Mouse (Mus musculus) MEL (cell line): ENCODE measurements around the gene Capn8. TPM values are rescaled to one million over a fixed set of nuclear protein-coding genes. Genes with fewer than 3 reads are reported as not detected.
A peak's percentile ranks its signal among the peaks of the same experiment; 100 is the strongest.

Experiments
- DNase-seq: peaks from one replicate; pipeline ENCODE4 v3.0.0; 2011; ENCODE audit warnings: low read depth, low spot score
- H3K27ac ChIP-seq: 2 replicates; pipeline ENCODE4 v1.5.1; 2012; ENCODE audit warnings: low read depth, mild to moderate bottlenecking, control low read depth, low read length, moderate library complexity; ENCODE audit not compliant: control insufficient read depth
- H3K27me3 ChIP-seq, 2 experiments: fragments of 150-350 bp in 1 of 2; sonication (generic) in 1 of 2; 2 replicates each; pipeline ENCODE4 v1.6.1; 2012; ENCODE audit warnings: low read length in 2 of 2, mild to moderate bottlenecking in 2 of 2, improper control_type of control experiment in 1 of 2, moderate library complexity in 1 of 2; ENCODE audit not compliant: insufficient read depth in 2 of 2, control insufficient read depth in 1 of 2
- H3K36me3 ChIP-seq, 2 experiments: 2 replicates each; pipeline ENCODE4 v1.6.1; 2012 to 2014; ENCODE audit warnings: low read length in 2 of 2, improper control_type of control experiment in 1 of 2, inconsistent platforms in 1 of 2, mild to moderate bottlenecking in 1 of 2; ENCODE audit not compliant: insufficient read depth in 2 of 2, control insufficient read depth in 1 of 2
- H3K4me1 ChIP-seq, 2 experiments: fragments of 150-350 bp in 1 of 2; sonication (generic) in 1 of 2; 2 replicates each; pipeline ENCODE4 v1.6.1; 2012; ENCODE audit warnings: low read length in 2 of 2, improper control_type of control experiment in 1 of 2, mild to moderate bottlenecking in 1 of 2; ENCODE audit not compliant: insufficient read depth in 2 of 2, control insufficient read depth in 1 of 2
- H3K4me3 ChIP-seq, 2 experiments: fragments of 150-350 bp in 1 of 2; sonication (generic) in 1 of 2; 2 replicates each; pipeline ENCODE4 v1.5.1; 2012; ENCODE audit warnings: low read depth in 2 of 2, low read length in 2 of 2, mild to moderate bottlenecking in 2 of 2, moderate library complexity in 2 of 2, control low read depth in 1 of 2, improper control_type of control experiment in 1 of 2; ENCODE audit not compliant: control insufficient read depth in 1 of 2, insufficient read depth in 1 of 2
- H3K79me2 ChIP-seq: 2 replicates; pipeline ENCODE4 v1.6.1; 2012; ENCODE audit warnings: mild to moderate bottlenecking, low read length, moderate library complexity; ENCODE audit not compliant: control insufficient read depth, poor library complexity, insufficient read depth
- H3K9ac ChIP-seq: 2 replicates; pipeline ENCODE4 v1.6.1; 2012; ENCODE audit warnings: low read depth, mild to moderate bottlenecking, control low read depth, low read length, moderate library complexity; ENCODE audit not compliant: control insufficient read depth, poor library complexity, severe bottlenecking
- H3K9me3 ChIP-seq: fragments of 150-350 bp; sonication (generic); replicated peaks from 2 replicates; pipeline ENCODE4 v1.6.1; 2012; ENCODE audit warnings: mild to moderate bottlenecking, low read length, improper control_type of control experiment, moderate library complexity; ENCODE audit not compliant: insufficient read depth
- CHD1 ChIP-seq: IDR thresholded peaks from 2 replicates; pipeline ENCODE4 v1.6.1; 2012; ENCODE audit warnings: low read depth, mild to moderate bottlenecking, inconsistent platforms, low read length, improper control_type of control experiment
- CHD2 ChIP-seq: IDR thresholded peaks from 2 replicates; pipeline ENCODE4 v1.6.1; 2011; ENCODE audit warnings: low read length, improper control_type of control experiment
- CTCF ChIP-seq, 3 experiments: IDR thresholded peaks in 2 of 3; conservative IDR thresholded peaks in 1 of 3; 2 replicates each; pipeline ENCODE4 v1.5.1; 2011 to 2012; ENCODE audit warnings: low read length in 3 of 3, low read depth in 2 of 3, mild to moderate bottlenecking in 2 of 3, improper control_type of control experiment in 1 of 3, inconsistent platforms in 1 of 3, mixed read lengths in 1 of 3, moderate library complexity in 1 of 3; ENCODE audit not compliant: control insufficient read depth in 1 of 3, insufficient read depth in 1 of 3, poor library complexity in 1 of 3, severe bottlenecking in 1 of 3
- E2F4 ChIP-seq: IDR thresholded peaks from 2 replicates; pipeline ENCODE4 v1.6.1; 2011; ENCODE audit warnings: low read depth, low read length, improper control_type of control experiment, borderline replicate concordance
- ELF1 ChIP-seq: IDR thresholded peaks from 2 replicates; pipeline ENCODE4 v1.6.1; 2014; ENCODE audit warnings: low read depth, mild to moderate bottlenecking, inconsistent platforms, low read length, improper control_type of control experiment, moderate library complexity
- EP300 ChIP-seq, 2 experiments: IDR thresholded peaks; 2 replicates each; pipeline ENCODE4 v1.6.1; 2011; ENCODE audit warnings: improper control_type of control experiment in 2 of 2, low read length in 2 of 2, low read depth in 1 of 2, mild to moderate bottlenecking in 1 of 2
- ETS1 ChIP-seq: IDR thresholded peaks from 2 replicates; pipeline ENCODE4 v1.6.1; 2012; ENCODE audit warnings: low read depth, mild to moderate bottlenecking, inconsistent platforms, low read length, improper control_type of control experiment, moderate library complexity
- GABPA ChIP-seq: IDR thresholded peaks from 2 replicates; pipeline ENCODE4 v1.6.1; 2012; ENCODE audit warnings: low read depth, mild to moderate bottlenecking, inconsistent platforms, low read length, improper control_type of control experiment, moderate library complexity
- GATA1 ChIP-seq: IDR thresholded peaks from 2 replicates; pipeline ENCODE4 v1.6.1; 2011; ENCODE audit warnings: low read depth, low read length, improper control_type of control experiment
- HCFC1 ChIP-seq: IDR thresholded peaks from 2 replicates; pipeline ENCODE4 v1.6.1; 2012; ENCODE audit warnings: low read depth, mild to moderate bottlenecking, inconsistent platforms, low read length, improper control_type of control experiment, moderate library complexity
- KAT2A ChIP-seq: conservative IDR thresholded peaks from 2 replicates; pipeline ENCODE4 v1.6.1; 2012; ENCODE audit warnings: low read depth, low read length, improper control_type of control experiment, inconsistent platforms
- MAFK ChIP-seq: IDR thresholded peaks from 2 replicates; pipeline ENCODE4 v1.6.1; 2011; ENCODE audit warnings: low read depth, mild to moderate bottlenecking, low read length, improper control_type of control experiment, borderline replicate concordance
- MAX ChIP-seq: IDR thresholded peaks from 2 replicates; pipeline ENCODE4 v1.6.1; 2011; ENCODE audit warnings: low read length, improper control_type of control experiment
- MXI1 ChIP-seq: IDR thresholded peaks from 2 replicates; pipeline ENCODE4 v1.6.1; 2011; ENCODE audit warnings: mild to moderate bottlenecking, low read depth, low read length, improper control_type of control experiment
- MYB ChIP-seq: IDR thresholded peaks from 2 replicates; pipeline ENCODE4 v1.6.1; 2011; ENCODE audit warnings: mild to moderate bottlenecking, low read depth, low read length, improper control_type of control experiment
- NELFE ChIP-seq: IDR thresholded peaks from 2 replicates; pipeline ENCODE4 v1.6.1; 2011; ENCODE audit warnings: low read depth, low read length, improper control_type of control experiment
- NRF1 ChIP-seq: IDR thresholded peaks from 2 replicates; pipeline ENCODE4 v1.6.1; 2014; ENCODE audit warnings: low read depth, mild to moderate bottlenecking, inconsistent platforms, low read length, improper control_type of control experiment, moderate library complexity; ENCODE audit not compliant: poor library complexity, insufficient read depth, severe bottlenecking
- POLR2A ChIP-seq, 2 experiments: IDR thresholded peaks; 2 replicates each; pipeline ENCODE4 v1.6.1; 2011 to 2012; ENCODE audit warnings: low read length in 2 of 2, mild to moderate bottlenecking in 2 of 2, control low read depth in 1 of 2, improper control_type of control experiment in 1 of 2, low read depth in 1 of 2, moderate library complexity in 1 of 2; ENCODE audit not compliant: control insufficient read depth in 1 of 2, insufficient read depth in 1 of 2, poor library complexity in 1 of 2
- RAD21 ChIP-seq: IDR thresholded peaks from 2 replicates; pipeline ENCODE4 v1.6.1; 2011; ENCODE audit warnings: mild to moderate bottlenecking, low read depth, low read length, improper control_type of control experiment
- RCOR1 ChIP-seq: IDR thresholded peaks from 2 replicates; pipeline ENCODE4 v1.6.1; 2012; ENCODE audit warnings: low read depth, mild to moderate bottlenecking, inconsistent platforms, low read length, improper control_type of control experiment
- SIN3A ChIP-seq: IDR thresholded peaks from 2 replicates; pipeline ENCODE4 v1.6.1; 2012; ENCODE audit warnings: low read length, improper control_type of control experiment, inconsistent platforms
- TAL1 ChIP-seq: IDR thresholded peaks from 2 replicates; pipeline ENCODE4 v1.6.1; 2012; ENCODE audit warnings: mild to moderate bottlenecking, inconsistent platforms, low read length, moderate library complexity, mixed read lengths
- TBP ChIP-seq: IDR thresholded peaks from 2 replicates; pipeline ENCODE4 v1.8.0; 2011; ENCODE audit warnings: low read depth, low read length, improper control_type of control experiment
- TCF12 ChIP-seq: IDR thresholded peaks from 2 replicates; pipeline ENCODE4 v1.6.1; 2014; ENCODE audit warnings: low read depth, mild to moderate bottlenecking, inconsistent platforms, low read length, improper control_type of control experiment, moderate library complexity
- USF1 ChIP-seq: IDR thresholded peaks from 2 replicates; pipeline ENCODE4 v1.6.1; 2014; ENCODE audit warnings: low read depth, mild to moderate bottlenecking, inconsistent platforms, low read length, improper control_type of control experiment, moderate library complexity
- USF2 ChIP-seq, 2 experiments: IDR thresholded peaks; 2 replicates each; pipeline ENCODE4 v1.6.1; 2011 to 2012; ENCODE audit warnings: improper control_type of control experiment in 2 of 2, low read length in 2 of 2, borderline replicate concordance in 1 of 2, inconsistent platforms in 1 of 2, low read depth in 1 of 2, mild to moderate bottlenecking in 1 of 2; ENCODE audit not compliant: insufficient read depth in 1 of 2
- ZKSCAN1 ChIP-seq: IDR thresholded peaks from 2 replicates; pipeline ENCODE4 v1.6.1; 2012; ENCODE audit warnings: low read depth, mild to moderate bottlenecking, inconsistent platforms, low read length, improper control_type of control experiment, moderate library complexity
- ZMIZ1 ChIP-seq: IDR thresholded peaks from 2 replicates; pipeline ENCODE4 v1.6.1; 2012; ENCODE audit warnings: low read depth, mild to moderate bottlenecking, inconsistent platforms, low read length, improper control_type of control experiment, moderate library complexity
- polyA plus RNA-seq, 2 experiments: library from polyadenylated mRNA; stranded (reverse) in 1 of 2; unstranded in 1 of 2; fragments of >175 nt in 1 of 2; fragments of >200 nt in 1 of 2; gene quantifications; 2 replicates each; pipeline versions ENCODE4 v1.2.1 to v1.2.4; 2012; ENCODE audit warnings: low replicate concordance in 2 of 2, low read depth in 1 of 2; ENCODE audit not compliant: insufficient read length in 2 of 2, insufficient read depth in 1 of 2, missing spikeins in 1 of 2
- total RNA-seq: library from RNA; depleted of rRNA; stranded (reverse); fragments of 300-350 nt; gene quantifications from 2 replicates; pipeline ENCODE4 v1.2.3, GENCODE M21; 2012

Gene Capn8
- total and polyA plus RNA-seq, 3 experiments: not detected

- Histone ChIP-seq H3K4me3 (no peak overlapping the region), H3K79me2 (no peaks in the 10 kb centered on the region), H3K9me3 (no peaks in the 10 kb centered on the region), H3K9ac (no peak overlapping the region), H3K27ac (no peak overlapping the region), H3K4me1 (no peaks in the 10 kb centered on the region), H3K27me3 (no peaks in the 10 kb centered on the region), H3K36me3 (no peaks in the 10 kb centered on the region)
- no peak for DNase-seq
- no peak for TF ChIP-seq CHD2
- no peak for TF ChIP-seq POLR2A (IDR thresholded peaks at IDR 0.05; ENCODE audit: control insufficient read depth in 1 of 2, insufficient read depth in 1 of 2, low read depth in 1 of 2, low read length in 2 of 2, poor library complexity in 1 of 2)
- TF ChIP-seq ELF1: no peak
- no peak for TF ChIP-seq MAFK
- TF ChIP-seq SIN3A: no peak
- TF ChIP-seq HCFC1: no peak
- TF ChIP-seq ETS1: no peak
- TF ChIP-seq RAD21: no peak
- TF ChIP-seq RCOR1: no peak
- TF ChIP-seq KAT2A: no peak
- TF ChIP-seq E2F4: no peak
- TF ChIP-seq NRF1: no peak
- TF ChIP-seq MYB: no peak
- TF ChIP-seq GATA1: no peak
- no peak for TF ChIP-seq ZKSCAN1
- TF ChIP-seq NELFE: no peak
- TF ChIP-seq USF1: no peak
- TF ChIP-seq CHD1: no peak
Observed at GRCm38 (mm10) chr1:182535080-182535481, 29.7 kb upstream of the Capn8 start.

GRCm38 (mm10) chr1:182539023-182539940 lies 25.5 kb upstream of the Capn8 start:
- Histone ChIP-seq H3K79me2 (no peaks in the 10 kb centered on the region), H3K27ac (no peak overlapping the region), H3K9ac (peak overlapping the region; percentile 75), H3K4me3 (peak overlapping the region; percentile 51 to 64), H3K36me3 (no peaks in the 10 kb centered on the region), H3K4me1 (peaks cover 0 to 4% of the 10 kb centered on the region in 2 experiments; a peak in 2 of 4 replicates), H3K27me3 (no peaks in the 10 kb centered on the region), H3K9me3 (no peaks in the 10 kb centered on the region)
- DNase-seq: peak; percentile 93
- peak; percentile 87 for TF ChIP-seq SIN3A
- TF ChIP-seq GABPA: no peak
- no peak for TF ChIP-seq MAX
- TF ChIP-seq MYB: no peak
- peak in 1 of 2 experiments; percentile 45; a peak in 1 of 4 replicates for TF ChIP-seq POLR2A (IDR thresholded peaks at IDR 0.05; ENCODE audit: control insufficient read depth in 1 of 2, insufficient read depth in 1 of 2, low read depth in 1 of 2, low read length in 2 of 2, poor library complexity in 1 of 2)
- TF ChIP-seq TBP: 0 out of 2 replicates have a peak, but pooled peaks have one; percentile 35
- no peak for TF ChIP-seq NRF1
- TF ChIP-seq ELF1: no peak
- no peak for TF ChIP-seq CHD2
- no peak for TF ChIP-seq MAFK
- peak; percentile 73 for TF ChIP-seq HCFC1
- no peak; the same call in 1 of the 2 replicates for TF ChIP-seq ETS1
- TF ChIP-seq MXI1: peak; percentile 63
- TF ChIP-seq EP300 (IDR thresholded peaks at IDR 0.05; ENCODE audit: low read depth in 1 of 2, low read length in 2 of 2): no peak
- no peak for TF ChIP-seq TAL1
- peak; percentile 36 to 99 (median 70) for TF ChIP-seq CTCF (IDR thresholded peaks at IDR 0.05 in 2 of 3, conservative IDR thresholded peaks at IDR 0.05 in 1 of 3; ENCODE audit: control insufficient read depth in 1 of 3, insufficient read depth in 1 of 3, low read depth in 2 of 3, low read length in 3 of 3, poor library complexity in 1 of 3, severe bottlenecking in 1 of 3)
- TF ChIP-seq TCF12: no peak
- no peak for TF ChIP-seq USF1
- TF ChIP-seq ZMIZ1: no peak
- TF ChIP-seq RCOR1: 0 out of 2 replicates have a peak, but pooled peaks have one; percentile 5
- TF ChIP-seq USF2 (IDR thresholded peaks at IDR 0.05; ENCODE audit: borderline replicate concordance in 1 of 2, insufficient read depth in 1 of 2, low read depth in 1 of 2, low read length in 2 of 2): no peak
